Mouse (Mus musculus): ENCODE measurements at regions not wholly inside any gene's neighbourhood (a gene's known extent, or its start where the extent isn't known, plus 50 kb on each side); places are given as distances from the start of the nearest gene placed in this dataset.

DNA sequence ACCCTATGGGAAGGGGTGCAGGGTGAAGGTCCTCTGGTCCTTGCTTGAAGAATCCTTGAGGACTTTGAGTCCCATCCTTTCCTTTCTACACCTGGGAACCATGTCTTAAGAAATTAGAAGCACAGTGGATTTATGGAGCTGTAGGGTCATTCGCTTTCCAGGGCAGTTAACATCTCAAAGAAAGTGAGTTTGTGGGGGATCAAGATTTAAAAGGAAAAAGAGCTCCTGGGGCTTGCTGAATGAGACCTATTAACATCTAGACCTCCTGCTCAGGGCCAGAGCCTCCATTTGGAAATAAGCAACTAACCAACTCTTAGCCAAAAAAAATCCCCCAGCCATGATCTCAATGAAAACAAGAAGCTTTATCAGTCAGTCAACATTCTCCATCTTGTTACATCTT, 148.0 kb upstream of the Ofcc1 start:
- no peak for DNase-seq
- intact Hi-C loops (cut with DNase I): no loop called here

DNA sequence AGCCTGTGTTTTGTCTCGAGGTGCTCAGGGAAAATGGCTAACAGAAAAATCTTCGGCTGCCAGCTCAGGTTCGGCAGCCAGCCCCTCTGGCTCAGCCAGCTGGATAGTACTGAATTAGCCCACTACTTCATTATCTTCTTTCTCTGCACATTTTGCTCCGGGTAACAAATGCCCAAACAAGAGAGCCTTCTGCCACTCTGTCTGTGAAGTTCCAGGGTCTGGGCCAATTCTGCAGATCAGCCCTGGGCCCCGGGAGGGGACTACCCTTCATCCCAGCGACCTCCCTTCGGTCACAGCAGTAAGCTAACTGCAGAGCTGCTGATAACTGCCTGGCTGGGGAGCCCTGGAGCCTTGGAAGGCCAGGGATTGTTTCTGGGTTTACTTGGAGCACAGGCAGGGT, 119.6 kb upstream of the Ofcc1 start:
- intact Hi-C loops (cut with DNase I): no loop called here
- DNase-seq: no peak

DNA sequence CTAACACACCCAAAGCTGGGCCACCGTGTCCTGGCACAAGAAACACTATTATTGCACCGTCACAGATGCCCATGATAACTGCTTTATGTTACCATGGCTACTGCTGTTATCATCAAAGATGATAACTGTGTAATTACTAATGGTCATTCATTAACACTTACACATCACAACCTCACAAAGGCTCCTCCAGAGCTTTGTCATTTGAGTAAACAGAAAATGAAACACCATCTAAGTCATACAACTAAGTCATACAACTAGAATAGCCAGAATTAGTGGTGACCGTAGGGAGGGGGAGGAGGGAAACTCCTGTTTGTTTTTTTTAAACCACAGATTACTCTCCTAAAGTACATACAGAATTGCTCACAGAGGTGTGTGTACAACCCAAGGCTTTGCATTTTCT, 111.4 kb upstream of the Ofcc1 start:
- no peak for DNase-seq
- intact Hi-C loops (cut with DNase I): no loop called here

DNA sequence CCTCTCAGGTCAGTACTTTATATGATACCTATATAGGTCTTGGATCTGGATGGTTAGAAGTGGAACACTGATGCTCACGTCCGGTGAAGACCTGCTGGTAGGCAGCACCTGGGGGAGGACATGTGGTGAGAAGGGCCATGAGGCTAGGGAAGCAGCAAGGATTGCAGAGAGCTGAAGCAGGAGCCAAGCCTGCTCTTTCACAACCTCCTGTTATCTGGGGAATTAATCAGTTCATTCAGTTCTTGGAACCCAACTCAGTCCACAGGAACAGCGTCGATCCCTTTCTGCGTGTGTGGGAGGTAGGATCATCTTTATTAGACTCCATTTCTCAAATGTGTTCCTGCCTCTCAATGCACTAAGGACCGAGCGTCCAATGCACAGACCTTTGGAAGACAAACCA, 107.9 kb upstream of the Ofcc1 start:
- DNase-seq: no peak
- intact Hi-C loops (cut with DNase I): no loop called here

DNA sequence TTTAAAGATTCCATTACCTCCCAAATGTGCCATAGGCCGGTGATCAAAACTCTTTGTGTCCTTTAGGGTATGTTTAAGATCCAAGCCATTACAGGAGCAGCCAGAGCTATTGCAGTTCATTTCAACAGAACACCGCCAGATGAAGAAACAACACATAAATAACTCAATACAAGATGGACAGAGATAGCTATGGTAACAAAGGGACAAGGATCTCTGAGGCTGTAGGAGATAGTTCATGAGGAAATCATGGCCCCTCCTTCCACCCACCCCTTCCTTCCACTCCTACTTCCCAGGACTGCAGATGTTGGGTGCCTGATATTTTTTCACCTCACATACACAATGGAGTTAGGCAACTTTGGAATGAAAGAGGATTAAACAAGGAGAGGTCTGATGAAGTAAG, 92.1 kb upstream of the Ofcc1 start:
- intact Hi-C loops (cut with DNase I): no loop called here
- no peak for DNase-seq

DNA sequence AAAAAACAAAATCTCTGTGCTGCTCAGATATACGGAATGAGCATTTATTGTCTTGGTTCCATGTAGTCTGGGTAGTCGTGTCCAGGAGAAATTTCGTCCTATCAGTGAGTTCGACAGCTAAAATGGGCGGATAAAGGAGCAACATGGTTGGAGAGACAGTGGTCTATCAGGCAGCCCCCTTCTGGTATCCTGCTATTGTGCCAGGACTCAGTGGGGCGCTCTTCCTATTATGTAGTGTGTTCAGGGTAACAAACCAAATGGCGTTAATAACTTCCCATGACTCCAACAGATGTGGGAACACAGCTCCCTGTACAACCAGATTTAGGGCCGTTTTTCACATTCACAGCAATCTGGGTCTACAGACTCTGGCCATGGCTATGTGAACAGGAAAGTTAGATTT, 68.6 kb upstream of the Ofcc1 start:
- intact Hi-C loops (cut with DNase I): no loop called here
- no peak for DNase-seq

DNA sequence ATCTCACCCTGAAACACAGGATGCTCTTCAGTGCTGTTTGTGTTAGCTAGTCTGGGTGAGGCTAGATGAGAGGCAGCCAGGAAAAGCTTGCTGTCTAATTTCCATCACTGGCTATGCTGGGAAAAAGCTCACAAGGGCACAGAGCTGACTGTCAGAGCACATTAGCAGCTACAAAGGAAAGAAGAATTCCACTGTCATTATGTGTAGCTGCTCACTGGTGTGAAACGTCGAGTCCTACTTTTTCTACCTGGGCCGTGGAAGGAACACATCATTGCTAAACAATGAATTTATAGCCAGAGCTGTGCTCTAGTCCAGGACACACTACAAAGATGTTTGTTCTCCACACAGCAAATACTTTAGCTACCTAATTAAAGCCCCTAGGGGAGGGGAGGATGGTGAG, 61.8 kb upstream of the Ofcc1 start:
- intact Hi-C loops (cut with DNase I): no loop called here
- no peak for DNase-seq

DNA sequence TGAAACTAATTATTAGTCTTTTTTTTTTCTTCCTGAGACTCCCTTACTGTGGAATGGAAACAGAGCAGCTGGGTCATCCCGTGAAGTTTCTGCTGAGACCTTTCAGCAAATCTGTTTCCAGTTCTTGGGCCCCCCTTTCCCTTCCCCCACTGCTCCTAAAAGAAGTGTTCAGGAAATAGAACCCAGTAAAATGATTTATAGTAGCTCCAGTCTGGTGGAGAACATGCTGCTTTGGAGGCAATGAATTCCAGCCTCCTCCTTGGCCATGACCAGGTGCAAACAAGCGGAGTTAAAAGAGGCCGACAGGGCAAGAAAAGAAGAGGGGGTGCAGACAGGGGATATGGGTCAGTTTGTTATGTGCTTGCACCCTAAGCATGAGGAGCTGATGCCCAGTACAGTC, 56.6 kb upstream of the Ofcc1 start:
- intact Hi-C loops (cut with DNase I): no loop called here
- DNase-seq: no peak

DNA sequence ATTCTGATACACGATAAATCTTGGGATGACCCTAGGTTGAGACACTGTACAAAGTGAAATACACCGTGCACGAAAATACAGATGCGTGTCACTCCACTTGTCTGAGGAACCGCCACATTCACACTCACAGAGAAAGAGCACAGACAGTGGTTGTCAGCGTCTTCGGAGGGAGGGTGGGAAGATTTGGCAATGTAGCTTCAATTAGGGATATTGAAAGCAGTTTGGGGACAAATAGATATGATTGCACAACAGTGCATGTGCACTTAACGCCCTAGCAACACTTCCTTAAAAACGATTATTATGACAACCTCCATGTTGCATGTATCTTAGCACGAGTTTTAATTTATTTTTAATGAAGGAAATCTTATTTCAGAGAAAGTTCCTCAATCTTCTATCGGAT, 51.8 kb upstream of the Ofcc1 start:
- intact Hi-C loops (cut with DNase I): no loop called here
- no peak for DNase-seq

All from heart, postnatal 36 days (tissue).